Mouse (Mus musculus): ENCODE measurements around the gene Ccdc163. TPM values are rescaled to one million over a fixed set of nuclear protein-coding genes. Genes with fewer than 3 reads are reported as not detected.
"Not testable (repeated sequence)": the region's sequence is repeated elsewhere in the genome, so short reads cannot be mapped to it uniquely, and the experiment has no call there.

Gene Ccdc163
- polyA plus RNA-seq, 1 experiment, result 15.9 TPM

GRCm38 (mm10) chr4:116669291-116669690 is 39.0 kb upstream of the Ccdc163 start:
- TF ChIP-seq POLR2A (IDR thresholded peaks at IDR 0.05; ENCODE audit: low read depth, low read length), result no peak
- WGBS, result 74% methylated on average over 2 of the region's 2 CpGs
- H3K4me1 ChIP-seq (ENCODE audit: control insufficient read depth, insufficient read depth, insufficient read length), result peaks cover 6% of the 10 kb centered on the region; the same call in 1 of the 2 replicates
- no peak overlapping the region for H3K4me3 ChIP-seq (ENCODE audit: extremely low read depth, insufficient read depth, insufficient read length)
- no peak for DNase-seq (ENCODE audit: low read depth in 1 of 2, low spot score in 2 of 2)
- no peaks in the 10 kb centered on the region for H3K27me3 ChIP-seq (ENCODE audit: control insufficient read depth, insufficient read depth, low read length)
- no peaks in the 10 kb centered on the region for H3K36me3 ChIP-seq (ENCODE audit: control insufficient read depth, insufficient read depth, low read length)
- no peak overlapping the region for H3K27ac ChIP-seq (ENCODE audit: insufficient read depth, low read length)

GRCm38 (mm10) chr4:116672785-116673184 is 35.5 kb upstream of the Ccdc163 start:
- H3K27me3 ChIP-seq (ENCODE audit: control insufficient read depth, insufficient read depth, low read length), result no peaks in the 10 kb centered on the region
- no peak for TF ChIP-seq POLR2A (IDR thresholded peaks at IDR 0.05; ENCODE audit: low read depth, low read length)
- TF ChIP-seq CTCF (IDR thresholded peaks at IDR 0.05; ENCODE audit: extremely low read depth, insufficient read depth, insufficient read length, insufficient replicate concordance), result no peak
- H3K27ac ChIP-seq (ENCODE audit: insufficient read depth, low read length), result no peak overlapping the region
- H3K4me1 ChIP-seq (ENCODE audit: control insufficient read depth, insufficient read depth, insufficient read length), result peaks cover 3% of the 10 kb centered on the region; the same call in 1 of the 2 replicates
- 76% methylated on average over 2 of the region's 2 CpGs for WGBS
- H3K36me3 ChIP-seq (ENCODE audit: control insufficient read depth, insufficient read depth, low read length), result no peaks in the 10 kb centered on the region
- no peak overlapping the region for H3K4me3 ChIP-seq (ENCODE audit: extremely low read depth, insufficient read depth, insufficient read length)
- DNase-seq (ENCODE audit: low read depth in 1 of 2, low spot score in 2 of 2), result no peak

- DNase-seq (ENCODE audit: low read depth in 1 of 2, low spot score in 2 of 2); H3K27me3 ChIP-seq (ENCODE audit: control insufficient read depth, insufficient read depth, low read length); H3K4me3 ChIP-seq (ENCODE audit: extremely low read depth, insufficient read depth, insufficient read length); H3K27ac ChIP-seq (ENCODE audit: insufficient read depth, low read length); H3K4me1 ChIP-seq (ENCODE audit: control insufficient read depth, insufficient read depth, insufficient read length); H3K36me3 ChIP-seq (ENCODE audit: control insufficient read depth, insufficient read depth, low read length): not testable (repeated sequence)
- 88% methylated on average over 6 of the region's 6 CpGs for WGBS
Observed at GRCm38 (mm10) chr4:116674761-116675160, 33.5 kb upstream of the Ccdc163 start.

- no peak overlapping the region for H3K27ac ChIP-seq (ENCODE audit: insufficient read depth, low read length)
- TF ChIP-seq POLR2A (IDR thresholded peaks at IDR 0.05; ENCODE audit: low read depth, low read length) (no peak), CTCF (IDR thresholded peaks at IDR 0.05; ENCODE audit: extremely low read depth, insufficient read depth, insufficient read length, insufficient replicate concordance) (no peak)
- no peaks in the 10 kb centered on the region for H3K4me1 ChIP-seq (ENCODE audit: control insufficient read depth, insufficient read depth, insufficient read length)
- no peak overlapping the region for H3K4me3 ChIP-seq (ENCODE audit: extremely low read depth, insufficient read depth, insufficient read length)
- 59% methylated on average over 3 of the region's 3 CpGs for WGBS
- H3K27me3 ChIP-seq (ENCODE audit: control insufficient read depth, insufficient read depth, low read length), result no peaks in the 10 kb centered on the region
- no peaks in the 10 kb centered on the region for H3K36me3 ChIP-seq (ENCODE audit: control insufficient read depth, insufficient read depth, low read length)
- DNase-seq (ENCODE audit: low read depth in 1 of 2, low spot score in 2 of 2), result no peak
Observed at GRCm38 (mm10) chr4:116676027-116676426, 32.3 kb upstream of the Ccdc163 start.

- Histone ChIP-seq H3K27ac (ENCODE audit: insufficient read depth, low read length) (no peak overlapping the region), H3K36me3 (ENCODE audit: control insufficient read depth, insufficient read depth, low read length) (no peaks in the 10 kb centered on the region), H3K4me3 (ENCODE audit: extremely low read depth, insufficient read depth, insufficient read length) (no peak overlapping the region), H3K27me3 (ENCODE audit: control insufficient read depth, insufficient read depth, low read length) (no peaks in the 10 kb centered on the region), H3K4me1 (ENCODE audit: control insufficient read depth, insufficient read depth, insufficient read length) (no peaks in the 10 kb centered on the region)
- TF ChIP-seq CTCF (IDR thresholded peaks at IDR 0.05; ENCODE audit: extremely low read depth, insufficient read depth, insufficient read length, insufficient replicate concordance) (no peak), POLR2A (IDR thresholded peaks at IDR 0.05; ENCODE audit: low read depth, low read length) (no peak)
- 58% methylated on average over 1 of the region's 1 CpGs for WGBS
- DNase-seq (ENCODE audit: low read depth in 1 of 2, low spot score in 2 of 2), result no peak
Observed at GRCm38 (mm10) chr4:116677808-116678207, 30.5 kb upstream of the Ccdc163 start.

GRCm38 (mm10) chr4:116679141-116679540 is 29.2 kb upstream of the Ccdc163 start:
- DNase-seq (ENCODE audit: low read depth in 1 of 2, low spot score in 2 of 2), result no peak
- Histone ChIP-seq H3K36me3 (ENCODE audit: control insufficient read depth, insufficient read depth, low read length) (no peaks in the 10 kb centered on the region), H3K27ac (ENCODE audit: insufficient read depth, low read length) (no peak overlapping the region), H3K27me3 (ENCODE audit: control insufficient read depth, insufficient read depth, low read length) (no peaks in the 10 kb centered on the region), H3K4me3 (ENCODE audit: extremely low read depth, insufficient read depth, insufficient read length) (no peak overlapping the region), H3K4me1 (ENCODE audit: control insufficient read depth, insufficient read depth, insufficient read length) (no peaks in the 10 kb centered on the region)
- no peak for TF ChIP-seq POLR2A (IDR thresholded peaks at IDR 0.05; ENCODE audit: low read depth, low read length)
- TF ChIP-seq CTCF (IDR thresholded peaks at IDR 0.05; ENCODE audit: extremely low read depth, insufficient read depth, insufficient read length, insufficient replicate concordance), result no peak
- 82% methylated on average over 5 of the region's 5 CpGs for WGBS

- not testable (repeated sequence) for H3K27me3 ChIP-seq (ENCODE audit: control insufficient read depth, insufficient read depth, low read length); H3K4me3 ChIP-seq (ENCODE audit: extremely low read depth, insufficient read depth, insufficient read length); H3K4me1 ChIP-seq (ENCODE audit: control insufficient read depth, insufficient read depth, insufficient read length); H3K27ac ChIP-seq (ENCODE audit: insufficient read depth, low read length); DNase-seq (ENCODE audit: low read depth in 1 of 2, low spot score in 2 of 2); H3K36me3 ChIP-seq (ENCODE audit: control insufficient read depth, insufficient read depth, low read length)
- WGBS, result 87% methylated on average over 4 of the region's 4 CpGs
Observed at GRCm38 (mm10) chr4:116680521-116680920, 27.8 kb upstream of the Ccdc163 start.

- H3K4me3 ChIP-seq (ENCODE audit: extremely low read depth, insufficient read depth, insufficient read length), result no peak overlapping the region
- H3K4me1 ChIP-seq (ENCODE audit: control insufficient read depth, insufficient read depth, insufficient read length), result 0 out of 2 replicates have a peak, but pooled peaks cover 3% of the 10 kb centered on the region
- no peak for TF ChIP-seq POLR2A (IDR thresholded peaks at IDR 0.05; ENCODE audit: low read depth, low read length)
- no peak for TF ChIP-seq CTCF (IDR thresholded peaks at IDR 0.05; ENCODE audit: extremely low read depth, insufficient read depth, insufficient read length, insufficient replicate concordance)
- WGBS, result 73% methylated on average over 4 of the region's 4 CpGs
- no peak overlapping the region for H3K27ac ChIP-seq (ENCODE audit: insufficient read depth, low read length)
- peaks cover 2% of the 10 kb centered on the region for H3K36me3 ChIP-seq (ENCODE audit: control insufficient read depth, insufficient read depth, low read length)
- DNase-seq (ENCODE audit: low read depth in 1 of 2, low spot score in 2 of 2), result no peak
- H3K27me3 ChIP-seq (ENCODE audit: control insufficient read depth, insufficient read depth, low read length), result no peaks in the 10 kb centered on the region
Observed at GRCm38 (mm10) chr4:116683957-116684356, 24.4 kb upstream of the Ccdc163 start.

All from spleen, adult 2 months (tissue).